Mouse (Mus musculus): ENCODE results near the gene Gm4498. TPM values are rescaled to one million over a fixed set of nuclear protein-coding genes. Genes with fewer than 3 reads are reported as not detected.
"Not testable (repeated sequence)": the region's sequence is repeated elsewhere in the genome, so short reads cannot be mapped to it uniquely, and the experiment has no call there.

Gm4498 gene
- polyA plus RNA-seq (2012; rRNA removed), result not detected in 2 replicates
- not detected in 2 replicates for polyA plus RNA-seq (2014; fragmentation: Nextera tagmentation; extraction: Ambion mirVana)

DNA sequence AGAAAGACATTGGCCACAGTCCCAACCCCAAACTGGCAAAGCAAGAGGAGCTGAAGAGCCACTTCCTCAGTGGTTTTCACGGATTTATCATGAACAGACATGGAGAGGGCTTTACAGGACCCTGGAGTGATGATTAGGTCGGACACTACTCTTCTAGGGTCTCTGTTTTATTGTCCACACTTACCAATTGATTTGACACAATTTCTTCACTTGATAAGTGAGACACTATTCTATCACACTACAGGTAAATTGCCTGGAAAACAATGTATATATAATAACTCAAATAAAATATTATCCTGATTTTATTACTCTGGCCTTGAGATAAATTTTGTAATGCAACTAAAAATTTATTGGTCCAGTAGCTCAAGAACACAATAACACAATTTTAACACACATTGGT lies at the start of gene Gm4498:
Gm4498 (minus strand) TSS at position 101 of the 400 bp plus-strand sequence.
- H3K4me3 ChIP-seq (ENCODE audit: insufficient read depth in 1 of 2, low read depth in 2 of 2, low read length in 2 of 2); H3K9ac ChIP-seq (replicated peaks); ATAC-seq (ENCODE audit: insufficient read depth); H3K27me3 ChIP-seq (ENCODE audit: control insufficient read depth, insufficient read depth, low read length); DNase-seq (ENCODE audit: low read depth in 3 of 3, low spot score in 3 of 3); H3K4me1 ChIP-seq (replicated peaks; ENCODE audit: control insufficient read depth in 2 of 2, insufficient read depth in 2 of 2, low read length in 1 of 2); H3K9me3 ChIP-seq (ENCODE audit: control insufficient read depth, low read length); H3K36me3 ChIP-seq (replicated peaks; ENCODE audit: control insufficient read depth, insufficient read depth, low read depth); H3K4me2 ChIP-seq (ENCODE audit: low read depth); H3K27ac ChIP-seq: not testable (repeated sequence)
- no CpG with 5 or more reads among the region's 2 CpGs for WGBS (ENCODE audit: insufficient replicate concordance)

DNA sequence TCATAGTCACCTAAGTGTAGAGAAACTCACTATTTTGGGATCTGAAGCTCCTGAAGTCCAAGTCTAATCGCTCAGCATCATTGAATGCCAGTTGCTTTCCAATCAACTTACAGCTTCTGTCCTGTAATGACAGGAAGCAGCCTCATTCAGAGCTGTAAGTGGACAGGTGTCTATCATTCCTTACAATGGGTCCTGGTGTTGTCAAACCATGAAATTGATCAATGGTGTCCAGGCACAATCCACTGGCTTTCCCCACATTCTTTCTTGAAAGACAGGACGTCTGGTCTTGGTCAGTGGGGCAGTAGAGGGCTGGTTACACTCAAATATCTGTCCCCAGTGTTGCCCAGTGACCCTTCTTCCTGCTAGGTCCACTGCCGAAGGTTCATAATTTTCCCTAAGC lies 29.1 kb upstream of the Gm4498 start, which contains the start of gene Gm5890:
Gm5890 (minus strand) TSS at position 101 of the 400 bp plus-strand sequence.
- H3K27ac ChIP-seq; H3K9ac ChIP-seq (replicated peaks); H3K27me3 ChIP-seq (ENCODE audit: control insufficient read depth, insufficient read depth, low read length); DNase-seq (ENCODE audit: low read depth in 3 of 3, low spot score in 3 of 3); H3K4me1 ChIP-seq (replicated peaks; ENCODE audit: control insufficient read depth in 2 of 2, insufficient read depth in 2 of 2, low read length in 1 of 2); H3K4me3 ChIP-seq (ENCODE audit: insufficient read depth in 1 of 2, low read depth in 2 of 2, low read length in 2 of 2); H3K36me3 ChIP-seq (replicated peaks; ENCODE audit: control insufficient read depth, insufficient read depth, low read depth); H3K9me3 ChIP-seq (ENCODE audit: control insufficient read depth, low read length); ATAC-seq (ENCODE audit: insufficient read depth); H3K4me2 ChIP-seq (ENCODE audit: low read depth): not testable (repeated sequence)
- no CpG with 5 or more reads among the region's 3 CpGs for WGBS (ENCODE audit: insufficient replicate concordance)

DNA sequence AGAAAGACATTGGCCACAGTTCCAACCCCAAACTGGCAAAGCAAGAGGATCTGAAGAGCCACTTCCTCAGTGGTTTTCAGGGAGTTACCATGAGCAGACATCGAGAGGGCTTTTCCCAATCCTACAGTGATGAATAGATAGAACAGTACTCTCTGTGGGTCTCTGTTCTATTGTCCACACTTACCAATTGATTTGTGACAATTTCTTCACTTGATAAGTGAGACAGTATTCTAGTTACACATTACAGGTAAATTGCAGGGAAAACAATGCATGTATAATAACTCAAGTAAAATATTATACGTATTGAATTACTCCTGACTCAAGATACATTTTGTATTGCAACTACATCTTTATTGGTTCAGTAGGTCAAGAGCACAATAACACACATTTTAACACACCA lies 28.1 kb downstream of the Gm4498 start, which contains the start of gene Gm6164:
Gm6164 (minus strand) TSS at position 101 of the 400 bp plus-strand sequence.
- not testable (repeated sequence) for H3K9ac ChIP-seq (replicated peaks); H3K36me3 ChIP-seq (replicated peaks; ENCODE audit: control insufficient read depth, insufficient read depth, low read depth); H3K4me3 ChIP-seq (ENCODE audit: insufficient read depth in 1 of 2, low read depth in 2 of 2, low read length in 2 of 2); ATAC-seq (ENCODE audit: insufficient read depth); H3K27ac ChIP-seq; H3K4me1 ChIP-seq (replicated peaks; ENCODE audit: control insufficient read depth in 2 of 2, insufficient read depth in 2 of 2, low read length in 1 of 2); H3K9me3 ChIP-seq (ENCODE audit: control insufficient read depth, low read length); DNase-seq (ENCODE audit: low read depth in 3 of 3, low spot score in 3 of 3); H3K27me3 ChIP-seq (ENCODE audit: control insufficient read depth, insufficient read depth, low read length); H3K4me2 ChIP-seq (ENCODE audit: low read depth)
- no CpG with 5 or more reads among the region's 2 CpGs for WGBS (ENCODE audit: insufficient replicate concordance)

DNA sequence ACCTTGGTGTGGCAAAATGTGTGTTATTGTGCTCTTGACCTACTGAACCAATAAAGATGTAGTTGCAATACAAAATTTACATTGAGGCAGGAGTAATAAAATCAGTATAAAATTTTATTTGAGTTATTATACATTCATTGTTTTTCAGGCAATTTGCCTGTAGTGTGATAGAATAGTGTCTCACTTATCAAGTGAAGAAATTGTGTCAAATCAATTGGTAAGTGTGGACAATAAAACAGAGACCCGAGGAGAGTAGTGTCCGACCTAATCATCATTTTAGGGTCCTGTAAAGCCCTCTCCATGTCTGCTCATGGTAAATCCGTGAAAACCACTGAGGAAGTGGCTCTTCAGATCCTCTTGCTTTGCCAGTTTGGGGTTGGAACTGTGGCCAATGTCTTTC lies 40.2 kb downstream of the Gm4498 start, which contains the start of gene Vmn1r95:
Vmn1r95 (plus strand) TSS at position 301 of the 400 bp plus-strand sequence.
- not testable (repeated sequence) for H3K9me3 ChIP-seq (ENCODE audit: control insufficient read depth, low read length); DNase-seq (ENCODE audit: low read depth in 3 of 3, low spot score in 3 of 3); H3K27ac ChIP-seq; H3K27me3 ChIP-seq (ENCODE audit: control insufficient read depth, insufficient read depth, low read length); H3K4me2 ChIP-seq (ENCODE audit: low read depth); H3K9ac ChIP-seq (replicated peaks); H3K36me3 ChIP-seq (replicated peaks; ENCODE audit: control insufficient read depth, insufficient read depth, low read depth); ATAC-seq (ENCODE audit: insufficient read depth); H3K4me1 ChIP-seq (replicated peaks; ENCODE audit: control insufficient read depth in 2 of 2, insufficient read depth in 2 of 2, low read length in 1 of 2); H3K4me3 ChIP-seq (ENCODE audit: insufficient read depth in 1 of 2, low read depth in 2 of 2, low read length in 2 of 2)
- no CpG with 5 or more reads among the region's 3 CpGs for WGBS (ENCODE audit: insufficient replicate concordance)

Other genes starting within 250 kb of the Gm4498 start
- not detected in 2 replicates for gene Nlrp9b, start 242.4 kb downstream of the Gm4498 start, polyA plus RNA-seq (2012; rRNA removed)
- not detected in 2 replicates for gene Nlrp9b, start 242.4 kb downstream of the Gm4498 start, polyA plus RNA-seq (2014; fragmentation: Nextera tagmentation; extraction: Ambion mirVana)
- not detected in 2 replicates for gene Vmn1r91, start 134.1 kb downstream of the Gm4498 start, polyA plus RNA-seq (2012; rRNA removed)
- gene Vmn1r91, start 134.1 kb downstream of the Gm4498 start, polyA plus RNA-seq (2014; fragmentation: Nextera tagmentation; extraction: Ambion mirVana), result not detected in 2 replicates
- not detected in 2 replicates for gene Gm16442, start 111.2 kb downstream of the Gm4498 start, polyA plus RNA-seq (2012; rRNA removed)
- not detected in 2 replicates for gene Gm16442, start 111.2 kb downstream of the Gm4498 start, polyA plus RNA-seq (2014; fragmentation: Nextera tagmentation; extraction: Ambion mirVana)
- not detected in 2 replicates for gene Vmn1r93, start 94.7 kb downstream of the Gm4498 start, polyA plus RNA-seq (2012; rRNA removed)
- not detected in 2 replicates for gene Vmn1r93, start 94.7 kb downstream of the Gm4498 start, polyA plus RNA-seq (2014; fragmentation: Nextera tagmentation; extraction: Ambion mirVana)
- gene Vmn1r94, start 65.5 kb downstream of the Gm4498 start, polyA plus RNA-seq (2012; rRNA removed), result not detected in 2 replicates
- not detected in 2 replicates for gene Vmn1r94, start 65.5 kb downstream of the Gm4498 start, polyA plus RNA-seq (2014; fragmentation: Nextera tagmentation; extraction: Ambion mirVana)
- gene Vmn1r95, start 40.1 kb downstream of the Gm4498 start, polyA plus RNA-seq (2012; rRNA removed), result not detected in 2 replicates
- gene Vmn1r95, start 40.1 kb downstream of the Gm4498 start, polyA plus RNA-seq (2014; fragmentation: Nextera tagmentation; extraction: Ambion mirVana), result not detected in 2 replicates
- not detected in 2 replicates for gene Gm6164, start 28.2 kb downstream of the Gm4498 start, polyA plus RNA-seq (2012; rRNA removed)
- not detected in 2 replicates for gene Gm6164, start 28.2 kb downstream of the Gm4498 start, polyA plus RNA-seq (2014; fragmentation: Nextera tagmentation; extraction: Ambion mirVana)
- not detected in 2 replicates for gene Gm5890, start 29.0 kb upstream of the Gm4498 start, polyA plus RNA-seq (2012; rRNA removed)
- not detected in 2 replicates for gene Gm5890, start 29.0 kb upstream of the Gm4498 start, polyA plus RNA-seq (2014; fragmentation: Nextera tagmentation; extraction: Ambion mirVana)
- not detected in 2 replicates for gene Gm4133, start 100.2 kb upstream of the Gm4498 start, polyA plus RNA-seq (2012; rRNA removed)
- not detected in 2 replicates for gene Gm4133, start 100.2 kb upstream of the Gm4498 start, polyA plus RNA-seq (2014; fragmentation: Nextera tagmentation; extraction: Ambion mirVana)
- not detected in 2 replicates for gene Gm5728, start 141.6 kb upstream of the Gm4498 start, polyA plus RNA-seq (2012; rRNA removed)
- gene Gm5728, start 141.6 kb upstream of the Gm4498 start, polyA plus RNA-seq (2014; fragmentation: Nextera tagmentation; extraction: Ambion mirVana), result not detected in 2 replicates
- not detected in 2 replicates for gene Vmn1r100, start 184.1 kb upstream of the Gm4498 start, polyA plus RNA-seq (2012; rRNA removed)
- not detected in 2 replicates for gene Vmn1r100, start 184.1 kb upstream of the Gm4498 start, polyA plus RNA-seq (2014; fragmentation: Nextera tagmentation; extraction: Ambion mirVana)
- gene Vmn1r101, start 208.8 kb upstream of the Gm4498 start, polyA plus RNA-seq (2012; rRNA removed), result not detected in 2 replicates
- gene Vmn1r101, start 208.8 kb upstream of the Gm4498 start, polyA plus RNA-seq (2014; fragmentation: Nextera tagmentation; extraction: Ambion mirVana), result not detected in 2 replicates
- not detected in 2 replicates for gene Gm10670, start 241.1 kb upstream of the Gm4498 start, polyA plus RNA-seq (2012; rRNA removed)
- gene Gm10670, start 241.1 kb upstream of the Gm4498 start, polyA plus RNA-seq (2014; fragmentation: Nextera tagmentation; extraction: Ambion mirVana), result not detected in 2 replicates